Mouse (Mus musculus) cerebellum, adult 2 months (tissue): ENCODE data around the gene Prkcb.

Experiments
- CTCF ChIP-seq: fragments of 200-500 bp; IDR thresholded peaks from 2 replicates; pipeline ENCODE4 v1.5.1; 2011; ENCODE audit warnings: low read depth, mild to moderate bottlenecking, control low read depth, low read length, moderate library complexity, borderline replicate concordance; ENCODE audit not compliant: insufficient read depth
- POLR2A ChIP-seq: fragments of 200-500 bp; IDR thresholded peaks from 2 replicates; pipeline ENCODE4 v1.6.1; 2011; ENCODE audit warnings: low read length, control low read depth, borderline replicate concordance; ENCODE audit not compliant: insufficient read depth

- TF ChIP-seq CTCF, result no peak
- TF ChIP-seq POLR2A, result no peak
Observed at GRCm38 (mm10) chr7:122256722-122257121, 31.8 kb upstream of the Prkcb start.
